Mouse (Mus musculus) megakaryocyte-erythroid progenitor cell, adult 5 weeks (primary cell): ENCODE data around the gene Kcnd3. TPM values are rescaled to one million over a fixed set of nuclear protein-coding genes. Genes with fewer than 3 reads are reported as not detected.

ENCODE experiments used
- polyA plus RNA-seq: library from polyadenylated mRNA; stranded (reverse); fragments of >175 nt; gene quantifications from 2 replicates; pipeline ENCODE4 v1.2.3, GENCODE M21; 2012

The Kcnd3 gene
- not detected in 2 replicates for polyA plus RNA-seq

DNA sequence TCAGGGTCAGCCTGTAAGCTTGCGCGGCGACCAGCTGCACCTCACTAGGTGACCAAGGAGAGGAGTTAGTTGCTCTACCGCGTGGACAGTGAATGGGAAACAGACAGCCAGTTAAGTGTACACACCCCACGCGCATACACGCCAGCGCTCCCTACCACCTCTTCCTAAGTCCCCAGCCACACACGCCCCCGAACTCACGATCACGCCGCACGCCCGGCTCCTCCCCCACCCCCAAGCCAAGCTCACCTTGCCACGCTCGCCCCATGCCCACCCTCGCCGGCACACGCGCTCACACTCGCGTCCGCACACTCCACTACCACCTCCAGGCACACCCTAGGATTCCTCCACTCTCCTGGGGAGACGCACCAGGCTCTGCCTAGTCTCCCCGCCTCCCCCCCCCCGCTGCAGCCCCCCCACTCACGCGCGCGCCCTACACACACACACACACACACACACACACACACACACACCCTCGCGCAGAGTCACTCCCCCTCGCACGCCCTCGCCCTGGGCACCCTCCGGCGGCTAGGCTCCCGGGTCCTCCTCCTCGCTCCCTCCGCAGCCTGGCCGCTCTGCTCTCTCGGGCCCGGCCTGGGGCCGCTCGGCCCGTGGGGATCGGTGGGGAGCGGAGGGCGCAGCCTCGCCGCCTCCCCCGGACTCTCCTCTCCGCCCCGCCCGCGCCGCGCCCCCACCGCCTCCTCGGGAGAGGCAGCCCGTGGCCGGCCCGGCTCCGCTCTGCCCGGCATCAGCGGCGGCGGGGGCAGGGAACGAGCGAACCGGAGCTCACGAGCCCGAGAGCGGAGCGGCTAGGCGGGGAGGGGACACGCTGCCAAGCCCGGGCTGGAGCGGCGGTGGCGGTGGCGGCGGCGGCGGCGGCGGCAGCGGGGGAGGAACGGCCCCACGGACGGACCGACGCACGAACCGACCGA lies at the start of gene Kcnd3:
Gene Kcnd3, plus strand, starts transcription at position 704 of the 929 bp plus-strand sequence.

GRCm38 (mm10) chr3:105687324-105688060 lies 235.4 kb downstream of the Kcnd3 start, which contains the start of gene Ddx20:
TSS of gene Ddx20 (minus strand) at chr3:105687574.

DNA sequence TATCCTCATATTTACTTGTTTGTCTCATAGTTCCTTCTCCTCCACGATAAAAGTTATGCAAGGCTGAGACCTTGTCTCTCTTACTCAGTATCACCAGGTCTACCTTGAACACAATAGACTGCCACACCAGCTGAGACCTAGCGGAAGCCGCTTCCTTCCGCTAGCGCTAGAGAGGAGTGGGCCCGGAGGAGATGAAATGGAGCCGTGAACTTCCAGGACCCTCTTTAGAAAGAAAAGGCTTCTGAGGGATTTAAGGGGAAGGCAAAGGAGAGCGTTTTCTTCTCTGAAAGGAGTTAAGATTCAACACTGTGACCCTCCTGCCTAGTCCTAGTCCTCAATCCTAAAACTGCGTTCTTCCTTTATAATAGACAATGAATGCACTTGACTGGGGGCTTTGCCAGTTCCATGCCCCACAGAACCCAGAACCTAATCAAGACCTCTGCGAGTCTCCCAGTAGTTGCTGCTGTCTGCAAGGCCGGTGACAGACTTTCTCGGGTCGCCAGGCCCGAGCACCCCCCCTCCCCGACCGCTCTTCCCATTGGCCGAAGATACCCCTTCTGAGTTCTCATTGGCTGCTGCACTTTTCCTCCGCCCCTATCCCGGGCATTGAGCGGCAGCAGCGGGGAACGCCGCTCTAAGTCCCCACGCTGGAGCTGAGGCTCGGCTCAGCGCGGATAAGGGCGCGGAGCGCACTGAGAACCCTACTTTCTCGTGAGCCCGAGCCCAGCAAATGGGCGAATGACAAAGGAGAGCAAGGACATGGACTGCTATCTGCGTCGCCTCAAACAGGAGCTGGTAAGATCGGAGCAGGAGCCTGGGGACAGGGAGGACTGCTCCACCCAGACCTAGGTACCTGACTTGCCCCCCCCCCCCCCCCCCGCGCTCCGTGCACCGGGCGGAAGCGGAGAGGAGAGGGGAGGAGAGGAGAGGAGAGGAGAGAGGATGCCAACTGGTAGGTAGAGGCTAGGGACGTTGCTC lies 252.2 kb downstream of the Kcnd3 start, which contains the start of gene Inka2:
Gene Inka2, plus strand, starts transcription at position 569 of the 978 bp plus-strand sequence.

Other genes starting within 250 kb of the Kcnd3 start
- 9.2 TPM in 2 replicates for gene Ddx20, start 235.2 kb downstream of the Kcnd3 start, polyA plus RNA-seq